Mouse (Mus musculus) thymus, adult 2 months (tissue): ENCODE results near the gene Mindy3. TPM values are rescaled to one million over a fixed set of nuclear protein-coding genes. Genes with fewer than 3 reads are reported as not detected.

Source experiments
- DNase-seq: peaks from one replicate; pipeline ENCODE4 v3.0.0; 2021
- H3K27ac ChIP-seq: fragments of 200-500 bp; 2 replicates; pipeline ENCODE4 v1.5.1; 2012; ENCODE audit warnings: low read length, control low read depth; ENCODE audit not compliant: control insufficient read depth, insufficient read depth
- H3K27me3 ChIP-seq: fragments of 200-500 bp; 2 replicates; pipeline ENCODE4 v1.6.1; 2012; ENCODE audit warnings: mild to moderate bottlenecking, low read length, moderate library complexity, mixed read lengths; ENCODE audit not compliant: control insufficient read depth, insufficient read depth
- H3K36me3 ChIP-seq: fragments of 200-500 bp; 2 replicates; pipeline ENCODE4 v1.6.1; 2012; ENCODE audit warnings: mild to moderate bottlenecking, low read length, moderate library complexity; ENCODE audit not compliant: control insufficient read depth, insufficient read depth
- H3K4me1 ChIP-seq: fragments of 200-500 bp; replicated peaks from 2 replicates; pipeline ENCODE4 v1.6.1; 2012; ENCODE audit warnings: low read length; ENCODE audit not compliant: control insufficient read depth, insufficient read depth
- H3K4me3 ChIP-seq: fragments of 200-500 bp; 2 replicates; pipeline ENCODE4 v1.5.1; 2012; ENCODE audit warnings: mild to moderate bottlenecking, low read length, control low read depth, moderate library complexity; ENCODE audit not compliant: control insufficient read depth, insufficient read depth
- CTCF ChIP-seq: fragments of 200-500 bp; IDR thresholded peaks from 2 replicates; pipeline ENCODE4 v1.5.1; 2012; ENCODE audit warnings: mild to moderate bottlenecking, control low read depth, low read length, moderate library complexity, borderline replicate concordance; ENCODE audit not compliant: control insufficient read depth, poor library complexity, insufficient read depth; ENCODE audit errors: extremely low read depth
- POLR2A ChIP-seq: fragments of 200-500 bp; IDR thresholded peaks from 2 replicates; pipeline ENCODE4 v1.6.1; 2012; ENCODE audit warnings: mild to moderate bottlenecking, low read length, control low read depth, moderate library complexity; ENCODE audit not compliant: control insufficient read depth, poor library complexity, insufficient read depth; ENCODE audit errors: extremely low read depth
- WGBS: fragments of 180-500 bp; shearing (Covaris S2); methylation state at CpG from one replicate; pipeline ENCODE4 v1.1.7; 2018; 5-methylcytosine and 5-hydroxymethylcytosine counted together
- polyA plus RNA-seq: library from polyadenylated mRNA; depleted of rRNA; stranded (reverse); fragments of >200 nt; gene quantifications from 2 replicates; pipeline ENCODE4 v1.2.3, GENCODE M21; 2012; rRNA removed

The Mindy3 gene
- polyA plus RNA-seq, 1 experiment: 137 TPM

DNA sequence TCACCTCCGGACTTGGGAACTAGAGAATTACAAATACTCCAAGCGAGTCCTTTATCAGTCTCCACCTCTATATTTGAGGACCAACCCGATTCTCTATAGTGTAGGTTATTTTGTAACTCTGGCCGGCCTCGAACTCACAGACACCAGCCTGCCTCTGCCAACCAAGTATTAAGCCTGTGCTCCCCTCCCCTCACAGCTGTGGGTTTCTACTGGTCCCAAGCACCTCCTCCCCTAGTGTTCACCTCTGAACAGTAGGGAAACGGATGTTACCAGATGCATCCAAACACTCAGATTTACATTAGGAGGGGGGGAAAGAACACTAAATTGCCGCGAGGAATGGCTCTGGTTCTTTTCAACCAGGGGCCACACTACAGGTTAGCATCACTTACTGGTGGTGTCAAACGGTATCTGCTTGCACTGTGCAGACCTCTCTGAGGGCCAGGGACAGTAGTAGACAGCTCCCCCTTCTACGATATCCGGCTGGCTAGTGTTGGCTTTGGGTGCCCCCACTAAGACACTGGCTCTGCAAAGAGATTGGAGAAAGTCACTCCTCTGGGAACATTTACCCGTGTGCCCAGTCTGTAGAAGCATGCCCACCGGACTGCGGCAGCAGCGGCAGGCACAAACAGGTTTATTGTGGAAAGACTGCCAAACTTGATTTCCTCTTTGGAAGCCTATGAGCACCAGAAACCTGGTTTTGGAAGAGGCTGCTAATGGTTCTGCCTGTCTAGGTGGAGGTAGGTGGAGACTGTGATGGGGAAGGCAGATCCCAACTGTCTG lies 118.6 kb downstream of the Mindy3 start:
- Histone ChIP-seq H3K27ac (no peak overlapping the region), H3K4me1 (peaks cover 4% of the 10 kb centered on the region; the same call in 1 of the 2 replicates), H3K27me3 (0 out of 2 replicates have a peak, but pooled peaks cover 2% of the 10 kb centered on the region), H3K4me3 (no peak overlapping the region), H3K36me3 (no peaks in the 10 kb centered on the region)
- 79% methylated on average over 15 of the region's 15 CpGs for WGBS
- TF ChIP-seq POLR2A (no peak), CTCF (no peak)
- DNase-seq: no peak

DNA sequence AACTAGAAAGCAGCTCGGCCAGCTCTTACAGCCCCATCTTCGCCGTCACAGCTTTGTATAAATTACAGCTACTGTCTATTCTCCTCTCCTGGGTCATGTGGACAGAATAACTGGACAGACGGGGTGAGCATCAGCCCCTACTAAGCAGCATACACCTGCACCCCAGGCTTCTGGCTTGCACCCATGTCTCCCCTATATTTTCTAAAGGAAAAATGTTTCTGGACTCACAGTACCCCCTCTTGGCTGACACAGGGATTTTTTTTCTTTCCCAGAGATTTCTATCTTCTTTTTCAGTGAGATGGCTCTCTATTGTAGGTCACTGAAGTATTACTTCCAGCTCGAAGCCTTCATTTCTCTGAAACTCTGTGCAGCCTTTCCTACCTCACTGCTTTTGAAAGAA lies 122.0 kb downstream of the Mindy3 start:
- DNase-seq: no peak
- Histone ChIP-seq H3K27ac (no peak overlapping the region), H3K36me3 (no peaks in the 10 kb centered on the region), H3K4me3 (no peak overlapping the region), H3K27me3 (0 out of 2 replicates have a peak, but pooled peaks cover 2% of the 10 kb centered on the region), H3K4me1 (peaks cover 4% of the 10 kb centered on the region; the same call in 1 of the 2 replicates)
- TF ChIP-seq POLR2A: no peak
- TF ChIP-seq CTCF: no peak
- WGBS: 89% methylated on average over 5 of the region's 5 CpGs

Other genes with a start within 250 kb of the Mindy3 start
- gene Itga8, start 117.5 kb downstream of the Mindy3 start, polyA plus RNA-seq: 1.1 and 3.4 TPM in 2 replicates